Mouse (Mus musculus) bone marrow, adult 2 months (tissue): ENCODE results near the gene Gm6583. TPM values are rescaled to one million over a fixed set of nuclear protein-coding genes. Genes with fewer than 3 reads are reported as not detected.
A peak's percentile ranks its signal among the peaks of the same experiment; 100 is the strongest.

Experiments used
- H3K27ac ChIP-seq: fragments of 200-500 bp; 2 replicates; pipeline ENCODE4 v1.5.1; 2012; ENCODE audit warnings: low read depth, mild to moderate bottlenecking, control low read depth, inconsistent platforms, low read length; ENCODE audit not compliant: control insufficient read depth, poor library complexity, insufficient read depth
- H3K4me1 ChIP-seq: fragments of 200-500 bp; 2 replicates; pipeline ENCODE4 v1.6.1; 2011; ENCODE audit warnings: low read length; ENCODE audit not compliant: control insufficient read depth, insufficient read depth
- H3K4me3 ChIP-seq: fragments of 200-500 bp; replicated peaks from 2 replicates; pipeline ENCODE3; 2011; ENCODE audit warnings: mild to moderate bottlenecking, low read depth, low read length, control low read depth; ENCODE audit not compliant: control insufficient read depth
- CTCF ChIP-seq: fragments of 200-500 bp; IDR thresholded peaks from 2 replicates; pipeline ENCODE4 v1.5.1; 2011; ENCODE audit warnings: low read length, control low read depth; ENCODE audit not compliant: control insufficient read depth, insufficient read depth
- POLR2A ChIP-seq: fragments of 200-500 bp; IDR thresholded peaks from 2 replicates; pipeline ENCODE4 v1.6.1; 2011; ENCODE audit warnings: low read depth, mild to moderate bottlenecking, control low read depth, low read length, borderline replicate concordance; ENCODE audit not compliant: control insufficient read depth
- WGBS: fragments of 180-500 bp; shearing (Covaris S2); methylation state at CpG from one replicate; pipeline ENCODE4 v1.1.7; 2018; 5-methylcytosine and 5-hydroxymethylcytosine counted together
- polyA plus RNA-seq: library from polyadenylated mRNA; stranded (reverse); fragments of >200 nt; gene quantifications from 2 replicates; pipeline ENCODE4 v1.2.4, GENCODE M21; 2011; ENCODE audit warnings: low replicate concordance; ENCODE audit not compliant: missing spikeins, insufficient read depth, insufficient read length

Gene Gm6583
- polyA plus RNA-seq, 1 experiment: not detected

- TF ChIP-seq CTCF: no peak
- no peak for TF ChIP-seq POLR2A
- Histone ChIP-seq H3K27ac (no peak overlapping the region), H3K4me1 (no peaks in the 10 kb centered on the region), H3K4me3 (no peak overlapping the region)
- WGBS: 94% methylated on average over 1 of the region's 1 CpGs
Observed at GRCm38 (mm10) chr5:112377380-112377779, 21.5 kb upstream of the Gm6583 start.

GRCm38 (mm10) chr5:112376111-112376510 lies 20.3 kb upstream of the Gm6583 start:
- no peaks in the 10 kb centered on the region for H3K4me1 ChIP-seq
- no peak overlapping the region for H3K4me3 ChIP-seq
- TF ChIP-seq CTCF: no peak
- TF ChIP-seq POLR2A: no peak
- no peak overlapping the region for H3K27ac ChIP-seq
- WGBS: 69% methylated on average over 4 of the region's 4 CpGs

- WGBS: 83% methylated on average over 7 of the region's 7 CpGs
- H3K4me1 ChIP-seq: no peaks in the 10 kb centered on the region
Observed at GRCm38 (mm10) chr5:112371933-112372332, 16.1 kb upstream of the Gm6583 start.

GRCm38 (mm10) chr5:112370236-112370813 lies 14.5 kb upstream of the Gm6583 start:
- Histone ChIP-seq H3K27ac (no peak overlapping the region), H3K4me1 (no peaks in the 10 kb centered on the region), H3K4me3 (no peak overlapping the region)
- no peak for TF ChIP-seq CTCF
- 0 out of 2 replicates have a peak, but pooled peaks have one; percentile 16 for TF ChIP-seq POLR2A
- 86% methylated on average over 12 of the region's 12 CpGs for WGBS

More at GRCm38 (mm10) chr5:112371933-112372332, 16.1 kb upstream of the Gm6583 start:
- Histone ChIP-seq H3K4me3 (no peak overlapping the region), H3K27ac (no peak overlapping the region)
- TF ChIP-seq POLR2A (no peak), CTCF (no peak)

DNA sequence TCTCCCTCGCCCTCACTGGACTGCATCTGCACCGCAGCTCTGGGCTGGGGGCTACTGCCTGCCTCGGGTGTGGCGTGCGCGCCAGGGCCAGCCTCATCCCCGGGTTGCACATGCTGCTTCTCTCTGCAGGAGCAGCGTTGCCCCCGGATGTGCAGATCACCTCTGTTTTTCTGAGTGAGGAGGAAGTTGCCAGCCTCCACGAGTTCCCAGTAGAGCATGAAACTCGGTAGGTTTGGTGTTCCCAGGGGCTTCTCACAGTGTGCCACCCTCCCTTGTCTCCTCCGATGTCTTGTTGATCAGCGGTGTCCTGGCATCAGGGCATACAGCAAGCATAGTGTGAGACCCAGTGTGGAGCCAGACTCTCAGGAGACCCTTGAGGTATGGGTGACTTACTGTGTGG lies 13.5 kb upstream of the Gm6583 start:
- no peak overlapping the region for H3K4me3 ChIP-seq
- 62% methylated on average over 13 of the region's 13 CpGs for WGBS
- H3K27ac ChIP-seq: peak overlapping the region; percentile 20; the same call in 1 of the 2 replicates
- H3K4me1 ChIP-seq: no peaks in the 10 kb centered on the region
- TF ChIP-seq CTCF (no peak), POLR2A (no peak)

DNA sequence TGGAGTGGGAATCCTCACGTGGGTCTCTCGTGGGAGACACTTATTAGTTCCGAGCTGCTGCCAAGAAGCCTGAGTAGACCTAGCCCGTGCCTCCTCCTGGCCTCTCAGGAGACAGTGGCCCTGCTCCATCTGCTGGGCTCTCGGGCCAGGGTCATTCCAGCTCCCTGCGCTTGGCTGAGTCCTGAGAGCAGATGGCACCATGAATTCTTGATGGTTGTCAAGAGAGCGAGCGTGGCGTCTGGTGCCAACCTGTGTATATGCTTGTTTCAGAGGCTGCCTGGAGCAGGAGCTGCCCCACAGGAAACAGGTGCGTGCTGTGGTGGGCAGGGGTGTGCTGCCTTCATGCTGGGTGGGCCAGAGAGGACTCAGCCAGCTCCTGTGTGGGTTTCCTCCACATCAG lies 12.8 kb upstream of the Gm6583 start:
- no peaks in the 10 kb centered on the region for H3K4me1 ChIP-seq
- H3K4me3 ChIP-seq: no peak overlapping the region
- no peak overlapping the region for H3K27ac ChIP-seq
- WGBS: 62% methylated on average over 10 of the region's 10 CpGs
- TF ChIP-seq POLR2A (no peak), CTCF (no peak)

DNA sequence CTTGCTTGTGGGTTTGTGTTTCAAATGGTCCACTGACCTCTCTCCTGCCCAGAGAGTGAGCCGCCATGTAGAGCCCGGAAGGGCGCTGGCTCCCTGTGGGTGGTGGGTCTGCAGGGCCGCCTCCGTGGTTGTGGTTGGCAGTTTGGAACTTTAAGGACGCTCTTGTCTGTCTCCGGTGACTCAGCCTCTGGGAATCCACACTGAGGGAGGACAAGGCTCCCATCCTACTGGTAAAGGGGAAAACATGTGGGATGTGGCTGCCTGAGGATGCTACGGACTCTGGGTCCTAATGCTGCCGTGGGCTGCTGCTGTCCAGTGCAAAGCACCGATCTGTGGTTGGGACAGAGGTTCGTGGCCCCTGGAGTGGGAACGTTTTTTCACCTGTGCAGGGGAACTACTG lies 12.1 kb upstream of the Gm6583 start:
- WGBS: 66% methylated on average over 12 of the region's 12 CpGs
- TF ChIP-seq CTCF (no peak), POLR2A (no peak)
- H3K27ac ChIP-seq: no peak overlapping the region
- H3K4me3 ChIP-seq: no peak overlapping the region
- no peaks in the 10 kb centered on the region for H3K4me1 ChIP-seq

- no peak for TF ChIP-seq POLR2A
- no peak for TF ChIP-seq CTCF
- WGBS: 79% methylated on average over 4 of the region's 4 CpGs
- no peak overlapping the region for H3K4me3 ChIP-seq
- H3K4me1 ChIP-seq: no peaks in the 10 kb centered on the region
- no peak overlapping the region for H3K27ac ChIP-seq
Observed at GRCm38 (mm10) chr5:112367338-112367737, 11.5 kb upstream of the Gm6583 start.

GRCm38 (mm10) chr5:112366879-112367278 lies 11.0 kb upstream of the Gm6583 start:
- no peak overlapping the region for H3K4me3 ChIP-seq
- TF ChIP-seq POLR2A (no peak), CTCF (no peak)
- H3K27ac ChIP-seq: no peak overlapping the region
- WGBS: 92% methylated on average over 6 of the region's 6 CpGs
- H3K4me1 ChIP-seq: no peaks in the 10 kb centered on the region
